Mouse (Mus musculus) megakaryocyte, embryonic 14.5 days (primary cell): Measurements from ENCODE around the gene Arsb.

ENCODE experiments used
- FLI1 ChIP-seq: IDR thresholded peaks from 2 replicates; pipeline ENCODE4 v1.6.1; 2012; ENCODE audit warnings: low read length, inconsistent platforms, mixed read lengths
- GATA1 ChIP-seq: IDR thresholded peaks from 3 replicates; pipeline ENCODE4 v1.6.1; 2012; ENCODE audit warnings: mixed read lengths, low read length, inconsistent platforms, borderline replicate concordance

- TF ChIP-seq GATA1: no peak
- no peak for TF ChIP-seq FLI1
Measured at GRCm38 (mm10) chr13:93900934-93901626, 129.7 kb downstream of the Arsb start.
